Mouse (Mus musculus): ENCODE data around the gene Hoxd13.

DNA sequence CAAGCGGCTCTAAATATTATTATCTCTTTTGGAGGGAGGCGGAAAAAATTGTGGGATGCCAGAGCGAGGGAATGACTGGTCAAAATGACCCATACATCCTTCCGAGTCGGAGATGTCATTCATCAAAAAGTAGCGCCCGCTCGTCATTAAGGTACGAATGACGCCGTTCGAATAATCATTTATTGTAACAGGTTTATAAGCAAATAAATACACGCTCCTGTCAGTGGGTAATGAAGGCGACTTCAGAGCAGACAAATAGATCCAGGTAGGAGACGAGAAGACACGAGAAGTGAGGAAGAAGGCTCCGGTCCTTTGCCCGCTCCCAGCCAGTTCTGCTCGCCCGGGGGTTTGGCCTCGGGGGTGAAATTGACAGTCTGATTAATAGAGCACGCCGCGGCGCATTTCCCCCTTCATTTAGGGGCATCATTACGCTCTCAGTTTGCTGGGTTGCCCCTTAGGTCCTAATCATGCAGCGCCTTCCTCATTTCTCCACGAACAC is 8.6 kb upstream of the Hoxd13 start, which contains the start of gene Evx2:
- TF ChIP-seq CTCF (IDR thresholded peaks at IDR 0.05; ENCODE audit: low read depth) (no peak), EP300 (IDR thresholded peaks at IDR 0.05; ENCODE audit: low read depth) (no peak)
